Mouse (Mus musculus): ENCODE measurements at regions not wholly inside any gene's neighbourhood (a gene's known extent, or its start where the extent isn't known, plus 50 kb on each side); places are given as distances from the start of the nearest gene placed in this dataset.

GRCm38 (mm10) chr3:21479846-21480245 lies 596.6 kb upstream of the Tbl1xr1 start:
- no peak for TF ChIP-seq CTCF (IDR thresholded peaks at IDR 0.05; ENCODE audit: low read depth)
- TF ChIP-seq EP300 (optimal IDR thresholded peaks at IDR 0.05): no peak
